Mouse (Mus musculus) gastrocnemius, postnatal 4 days (tissue): ENCODE results near the gene Otos. TPM values are rescaled to one million over a fixed set of nuclear protein-coding genes. Genes with fewer than 3 reads are reported as not detected.

Experiments used
- DNase-seq, 2 experiments: peaks; one replicate each; pipeline ENCODE4 v3.0.0; 2021 to 2022; ENCODE audit warnings: low spot score in 2 of 2, mixed read lengths in 2 of 2
- long read RNA-seq, 2 experiments: library from polyadenylated mRNA; stranded (forward); transcript quantifications; one replicate each; pipeline ENCODE4 v2.0.0; 2021
- total RNA-seq, 2 experiments: library from RNA; stranded (reverse); gene quantifications; 2 replicates each; pipeline ENCODE4 v1.2.3; 2021

Gene Otos
- total RNA-seq, result under 1 TPM in 1 of 2 experiments, not detected in 1; 0.57 TPM
- long read RNA-seq, experiment 1, result 0 reads
- long read RNA-seq, experiment 2, result 0 reads

DNA sequence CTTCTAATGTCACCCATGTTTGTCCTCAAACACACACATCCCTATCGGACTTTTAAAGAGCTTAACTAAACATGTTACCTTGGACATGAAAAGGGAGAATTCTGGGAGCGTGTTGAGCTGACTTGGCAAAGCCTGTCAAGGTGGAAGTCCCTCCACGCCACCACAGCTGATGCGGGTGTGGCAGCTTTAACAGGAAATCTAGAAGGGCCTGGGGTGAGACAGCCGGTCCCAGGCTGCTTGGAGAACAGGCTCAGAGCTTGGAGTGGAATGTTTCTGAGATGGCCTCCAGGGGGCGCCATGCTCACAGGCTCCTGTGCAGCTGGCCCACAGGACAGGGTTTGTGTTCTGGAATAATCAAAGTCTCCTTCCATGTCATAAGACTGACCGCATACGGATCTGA is at the start of gene Otos:
Gene Otos, minus strand, starts transcription at position 169 of the 400 bp plus-strand sequence.
- DNase-seq, result peak; percentile 65 to 73

DNA sequence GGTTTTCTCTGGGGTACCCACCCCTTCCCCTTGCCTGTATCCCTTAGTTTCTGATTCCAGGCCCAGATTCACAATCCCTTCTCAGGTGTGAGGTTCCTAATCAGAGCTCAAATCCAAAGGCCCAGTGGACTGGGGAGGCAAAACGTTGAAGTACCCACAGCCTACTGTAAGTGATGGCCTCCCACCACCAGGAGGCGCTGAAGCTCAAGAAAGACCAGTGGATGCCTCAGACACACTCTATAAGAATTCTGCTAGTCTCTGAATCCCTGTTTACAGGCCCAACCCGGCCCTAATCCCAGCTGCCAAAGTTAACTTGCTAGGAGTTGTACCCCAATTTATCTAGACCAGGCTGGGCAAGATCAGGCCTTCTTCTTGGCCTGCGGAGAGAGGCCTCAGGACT is 48.2 kb upstream of the Otos start:
- peak; percentile 75 to 82 for DNase-seq

DNA sequence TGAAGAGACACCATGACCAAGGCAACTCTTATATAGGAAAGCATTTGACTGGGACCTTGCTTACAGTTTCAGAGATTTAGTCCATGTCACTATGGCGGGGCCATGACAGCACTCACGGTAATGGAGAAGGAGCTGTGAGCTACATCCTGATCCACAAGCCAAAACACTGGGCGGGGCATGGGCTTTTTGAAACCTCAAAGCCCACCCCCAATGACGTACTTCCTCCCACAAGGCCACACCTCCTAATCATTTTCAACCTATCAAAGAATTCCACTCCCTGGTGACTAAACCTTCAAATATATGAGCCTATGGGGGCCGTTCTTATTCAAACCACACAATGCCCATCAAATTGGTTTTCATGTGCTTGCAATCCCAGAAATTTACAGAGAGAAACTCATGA is 47.1 kb upstream of the Otos start:
- DNase-seq, result no peak

DNA sequence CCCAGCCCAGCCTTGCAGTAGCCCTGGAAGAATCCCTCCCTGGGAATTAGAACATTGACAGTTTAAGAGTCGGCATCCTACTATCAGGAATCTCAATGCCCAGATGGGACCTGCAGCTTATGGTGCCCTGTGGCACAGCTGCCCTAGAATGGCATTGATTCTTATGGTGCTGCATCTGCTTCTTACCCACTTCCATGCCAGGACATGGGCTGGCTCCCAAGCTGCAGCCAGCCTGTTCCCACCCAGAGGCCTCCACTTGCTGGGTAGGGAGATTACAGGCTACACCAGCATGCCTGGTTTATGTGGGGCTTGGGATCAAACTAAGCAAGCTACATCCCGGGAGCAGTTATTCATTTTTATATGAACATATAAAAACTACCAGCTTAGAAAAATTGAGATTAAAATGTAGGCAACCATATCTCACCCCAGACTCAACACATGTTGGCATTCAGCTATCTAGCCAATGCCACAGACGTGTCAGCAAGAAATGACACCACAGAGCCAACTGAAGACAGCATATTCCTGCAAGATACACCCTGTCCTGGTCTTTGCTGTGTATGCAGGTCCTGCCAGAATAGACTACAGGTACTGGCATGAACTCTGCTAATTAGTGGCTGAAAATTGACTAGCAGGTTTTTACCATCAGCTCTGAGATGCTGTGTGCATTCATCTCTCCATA is 42.7 kb upstream of the Otos start:
- DNase-seq, result no peak

DNA sequence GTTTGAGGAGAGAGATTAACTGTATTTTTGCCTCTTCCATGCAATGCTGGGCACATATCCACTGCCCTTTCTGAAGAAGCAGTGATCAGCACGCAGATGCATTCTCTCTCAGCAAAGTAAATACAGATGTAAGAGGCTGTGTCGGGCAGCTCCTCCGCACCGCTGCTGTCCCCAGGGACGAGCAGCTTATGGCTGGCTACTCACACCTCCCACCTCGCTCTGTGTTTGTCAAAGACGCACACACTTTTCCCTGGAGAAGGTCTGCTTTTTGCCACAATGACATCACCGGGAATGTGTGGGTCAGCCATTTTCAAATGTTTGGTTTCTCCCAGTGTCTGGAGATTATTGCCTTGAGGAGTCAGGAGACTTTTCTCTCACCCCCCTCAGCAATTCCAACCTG is 38.4 kb upstream of the Otos start:
- no peak for DNase-seq

DNA sequence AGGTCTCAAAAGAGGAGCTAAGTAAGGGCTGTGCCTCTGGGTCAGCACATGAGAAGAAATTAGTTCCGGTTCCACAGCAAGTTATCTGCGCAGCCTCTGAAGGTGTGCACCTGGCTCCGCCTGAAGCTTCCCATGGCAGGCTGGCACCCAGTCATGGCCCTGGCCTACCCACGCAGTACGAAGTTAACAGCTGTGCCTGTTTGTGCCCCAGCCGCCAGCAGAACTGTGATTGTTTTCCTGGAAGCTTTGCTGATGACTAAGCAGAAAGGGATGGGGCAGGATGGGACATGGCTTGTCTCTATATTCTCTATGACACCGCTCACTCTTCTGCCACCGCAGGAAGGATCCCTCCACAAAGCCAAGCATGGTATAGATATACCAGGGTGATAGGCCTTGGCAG is 34.5 kb upstream of the Otos start:
- peak in 1 of 2 experiments; percentile 37 for DNase-seq

DNA sequence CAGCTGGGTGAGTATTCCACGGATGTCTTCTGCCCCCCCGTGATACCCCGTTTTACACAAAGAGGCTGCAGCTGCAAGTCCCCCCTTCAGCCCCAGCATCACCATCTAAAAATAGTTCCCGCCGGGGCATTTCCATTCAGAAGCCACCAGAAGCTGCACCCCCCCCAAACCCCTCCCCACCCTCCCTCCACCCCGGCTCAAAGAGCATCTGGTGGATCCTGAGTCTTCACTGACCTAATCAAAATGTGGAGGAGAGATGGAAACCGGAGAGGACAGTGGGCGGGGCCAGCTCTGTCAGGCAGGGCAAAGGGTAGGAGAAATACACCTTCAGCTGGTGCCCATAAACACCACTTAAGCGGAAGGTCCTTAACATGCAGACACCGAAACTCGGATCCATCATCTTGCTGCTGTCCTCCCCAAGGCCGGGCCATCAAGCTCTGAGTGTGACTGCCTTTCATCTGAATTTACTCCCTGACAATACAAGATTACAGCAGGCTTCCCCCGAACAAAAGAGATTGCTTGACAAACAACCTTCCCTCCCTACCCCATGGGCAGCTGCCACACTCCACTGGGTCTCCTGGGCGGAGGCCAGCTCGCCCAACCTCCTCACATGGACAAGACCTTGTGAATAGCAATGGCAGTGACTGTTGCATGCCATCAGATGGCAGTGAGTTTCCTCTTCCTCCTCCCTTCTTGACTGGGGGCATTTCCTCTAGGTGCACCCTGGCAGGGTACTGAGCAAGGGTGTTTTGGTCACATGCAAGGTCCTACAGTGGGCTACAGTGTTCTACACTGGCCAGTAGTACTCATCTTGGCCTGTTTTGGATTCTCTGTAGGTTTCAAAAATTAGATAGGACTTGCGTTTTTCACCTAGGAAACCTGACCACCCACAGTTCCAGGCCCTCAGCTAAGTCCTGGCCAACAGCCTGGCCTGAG is 32.3 kb upstream of the Otos start:
- peak in 1 of 2 experiments; percentile 30 for DNase-seq

DNA sequence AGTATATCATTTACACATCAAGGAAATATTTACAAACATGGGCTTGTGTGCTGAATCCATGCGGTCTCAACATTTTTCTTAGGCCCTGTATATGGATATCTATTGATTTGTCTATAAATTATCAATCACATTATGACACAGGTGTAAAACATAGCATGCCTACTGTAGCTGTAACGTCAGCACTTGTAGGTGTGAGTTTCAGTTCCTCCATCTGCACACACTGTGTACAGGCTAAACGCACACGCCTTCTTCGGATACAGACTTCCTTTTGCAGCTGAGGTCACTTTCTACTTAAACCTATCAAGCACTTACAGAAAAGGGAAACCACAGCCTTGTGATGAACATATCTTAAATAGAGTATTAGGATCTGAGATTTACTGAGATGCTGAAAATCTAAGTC is 30.1 kb upstream of the Otos start:
- DNase-seq, result no peak

DNA sequence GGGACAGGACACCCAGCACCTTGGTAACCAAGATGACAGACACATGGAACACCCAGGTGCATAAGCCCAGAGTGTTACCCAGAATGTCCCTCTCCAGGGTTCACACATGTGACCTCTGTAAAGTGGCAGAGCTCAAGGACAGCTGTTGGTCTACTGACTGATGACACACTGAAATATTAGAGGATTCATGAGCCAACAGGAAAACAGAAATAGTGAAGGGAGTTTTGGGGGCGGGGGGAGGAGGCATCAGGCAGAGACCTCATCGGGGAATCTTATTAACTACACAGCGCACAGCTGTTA is 28.0 kb upstream of the Otos start:
- no peak for DNase-seq

DNA sequence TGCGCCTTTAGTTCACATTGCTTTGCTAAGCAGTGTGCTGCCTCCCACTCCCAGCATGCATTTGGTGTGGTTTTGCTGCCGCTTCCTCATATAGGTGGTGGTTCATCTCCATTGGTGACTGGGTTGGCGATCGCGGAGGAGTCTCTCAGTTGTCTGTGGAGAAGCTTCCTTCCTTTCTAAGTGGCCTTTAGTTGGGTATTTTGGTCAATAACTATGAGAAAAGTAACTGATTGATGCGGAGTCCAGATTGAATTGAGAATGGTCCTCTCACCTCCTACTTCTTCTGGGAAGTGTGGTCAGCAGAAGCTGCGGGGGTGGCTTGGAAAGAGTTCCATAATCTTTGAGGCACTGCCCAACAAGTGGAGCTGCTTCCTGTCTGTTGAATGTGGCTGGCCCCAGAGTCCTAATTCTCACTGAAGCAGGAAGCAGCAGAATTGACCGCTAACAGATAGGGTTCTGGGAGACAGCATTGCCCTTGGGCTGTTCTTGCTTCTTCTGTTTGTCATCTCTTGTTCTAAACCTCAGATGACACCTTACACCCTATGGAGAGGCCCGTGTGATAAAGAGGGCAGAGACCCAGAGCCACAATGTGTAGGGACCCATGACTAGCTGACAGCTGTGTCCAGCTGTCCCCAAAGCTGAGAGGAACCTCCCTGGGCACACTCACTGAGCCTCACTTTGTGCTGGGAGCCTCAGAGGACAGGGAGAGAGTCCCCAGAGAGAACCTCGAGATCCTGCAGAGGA is 27.5 kb upstream of the Otos start:
- DNase-seq, result peak in 1 of 2 experiments; percentile 10

DNA sequence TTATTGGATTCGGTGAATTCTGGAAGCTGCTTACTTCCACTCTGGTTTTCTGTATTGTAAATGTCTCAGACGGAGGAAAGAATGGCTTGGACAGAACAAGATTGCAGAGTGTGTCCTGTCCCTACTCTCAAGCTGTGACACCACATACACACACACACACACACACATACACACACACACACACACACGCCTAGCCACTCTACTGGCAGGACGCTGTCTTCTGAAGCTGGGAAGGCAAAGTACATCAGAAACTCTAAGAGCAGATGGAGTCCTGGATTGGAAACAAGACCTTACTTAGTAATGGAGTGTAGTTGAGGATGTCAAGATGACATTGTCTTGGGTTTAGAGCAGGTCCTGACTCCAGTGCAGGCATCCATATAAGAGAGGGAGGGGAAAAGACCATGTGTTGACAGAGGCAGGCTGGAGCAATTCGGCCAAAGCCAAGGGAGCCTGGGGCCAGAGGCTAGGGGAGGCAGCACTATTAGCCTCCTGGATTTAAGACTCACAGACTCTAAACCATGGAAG is 24.7 kb upstream of the Otos start:
- DNase-seq, result no peak

DNA sequence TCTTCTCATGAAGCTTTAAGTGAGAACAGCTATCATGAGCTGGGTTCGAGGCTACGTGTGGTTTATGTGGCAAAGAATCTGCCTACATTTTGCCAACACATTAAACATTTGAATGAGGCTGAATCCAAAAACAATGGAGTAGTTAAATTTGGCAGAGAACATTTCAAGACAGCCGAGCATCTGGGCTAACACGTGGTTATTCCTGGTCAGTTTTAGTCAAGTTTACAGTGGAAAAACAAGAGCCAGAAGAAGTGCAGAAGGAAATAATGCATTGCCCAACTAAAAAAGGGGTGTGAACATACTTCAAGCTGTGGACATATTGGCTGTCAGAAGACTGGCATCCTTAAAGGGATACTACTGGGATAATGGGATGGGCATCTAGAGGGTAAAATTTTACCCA is 22.7 kb upstream of the Otos start:
- DNase-seq, result no peak

DNA sequence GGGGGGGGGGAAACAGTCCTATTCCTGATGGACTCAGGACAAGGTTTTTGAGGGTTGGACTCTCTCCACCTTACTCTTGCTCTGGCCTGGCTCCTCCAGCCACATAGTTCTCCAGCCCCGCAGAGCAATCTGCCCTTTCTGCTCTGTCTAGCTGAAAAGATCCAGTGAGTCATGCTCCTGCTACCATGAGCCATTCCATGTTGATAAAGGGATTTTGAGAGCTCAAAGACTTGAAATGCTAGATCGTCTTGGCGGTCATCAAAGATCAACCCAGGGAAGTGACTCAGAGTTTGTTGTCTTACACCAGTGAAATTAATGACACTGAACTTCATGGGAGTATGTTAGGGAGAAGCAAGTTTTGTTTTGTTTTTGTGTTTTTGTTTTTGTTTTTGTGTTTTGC is 20.8 kb upstream of the Otos start:
- no peak for DNase-seq

DNA sequence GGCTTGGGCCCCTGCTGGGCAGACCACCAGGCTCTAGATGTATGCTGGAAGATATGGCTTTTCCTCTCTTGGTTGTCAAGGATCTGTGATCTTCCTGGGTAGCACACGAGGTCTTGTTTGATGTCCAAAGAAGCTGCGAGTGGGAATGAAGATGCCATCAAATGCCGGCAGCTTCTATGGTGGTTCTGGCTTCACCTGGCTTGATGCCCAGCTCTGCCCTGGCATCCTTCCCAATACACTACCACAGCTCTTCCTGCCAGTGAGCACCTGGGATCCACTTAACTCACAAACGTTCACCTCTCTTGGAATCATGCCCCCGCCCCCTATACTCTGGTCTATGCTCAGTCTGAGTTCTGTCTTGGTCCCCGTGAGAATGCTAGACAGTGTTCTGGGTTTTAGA is 18.5 kb upstream of the Otos start:
- DNase-seq, result no peak

DNA sequence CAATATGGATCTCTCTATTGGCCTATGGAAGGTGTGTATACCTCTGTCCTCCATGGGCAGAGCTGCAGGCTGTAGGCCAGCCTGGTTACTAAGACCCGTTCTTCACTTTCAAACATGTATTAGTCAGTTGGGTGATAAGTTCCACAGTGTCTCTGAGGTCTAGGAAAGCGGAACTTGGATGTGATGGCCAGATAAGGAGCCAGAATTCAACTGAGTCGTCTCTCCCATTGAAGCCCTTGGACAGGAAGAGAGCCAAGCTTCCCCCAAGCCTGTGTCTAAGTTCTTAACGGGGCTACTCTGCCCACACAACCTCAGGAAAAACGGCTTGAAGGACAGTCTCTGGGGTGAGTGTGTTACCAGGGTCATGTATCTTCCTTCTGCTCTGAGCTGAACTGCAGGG is 10.8 kb upstream of the Otos start:
- DNase-seq, result no peak

DNA sequence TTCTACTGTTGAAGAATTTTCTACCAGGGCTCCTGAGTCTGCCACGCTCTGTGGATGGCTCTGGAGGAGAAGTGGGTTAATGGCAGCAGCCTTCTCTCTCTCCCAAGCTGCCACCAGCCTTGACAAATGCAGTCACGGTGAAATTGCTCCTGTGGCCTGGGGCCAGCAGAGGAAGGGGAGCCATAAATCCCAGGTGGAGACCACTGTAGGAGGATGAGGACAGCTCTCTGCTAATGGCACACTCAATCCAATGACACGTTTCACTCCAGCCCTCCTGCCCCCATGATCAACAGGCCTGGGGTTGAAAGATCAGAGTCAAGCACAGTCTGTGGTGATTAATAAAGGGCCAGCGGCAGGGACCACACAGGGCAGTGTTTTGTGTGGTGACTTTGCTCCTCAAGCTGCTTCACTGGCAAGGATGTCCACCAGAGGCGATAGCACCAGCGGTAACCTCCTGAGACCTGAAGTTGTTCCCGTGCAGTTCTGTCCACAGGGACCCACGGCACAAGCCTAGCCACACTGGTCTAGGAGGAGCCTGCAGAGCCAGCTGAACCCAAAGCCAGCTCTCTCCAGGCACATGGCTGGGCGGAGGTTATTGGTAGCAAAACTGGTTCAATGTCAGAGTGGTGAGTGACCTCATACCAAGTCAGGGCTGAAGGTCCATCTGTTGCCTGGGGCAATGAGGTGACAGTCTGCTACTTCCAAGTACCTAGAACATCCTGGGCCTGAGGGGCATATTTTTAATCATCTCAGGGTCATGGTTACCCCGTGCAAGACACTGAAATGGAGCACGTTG is 8.6 kb upstream of the Otos start:
- no peak for DNase-seq

DNA sequence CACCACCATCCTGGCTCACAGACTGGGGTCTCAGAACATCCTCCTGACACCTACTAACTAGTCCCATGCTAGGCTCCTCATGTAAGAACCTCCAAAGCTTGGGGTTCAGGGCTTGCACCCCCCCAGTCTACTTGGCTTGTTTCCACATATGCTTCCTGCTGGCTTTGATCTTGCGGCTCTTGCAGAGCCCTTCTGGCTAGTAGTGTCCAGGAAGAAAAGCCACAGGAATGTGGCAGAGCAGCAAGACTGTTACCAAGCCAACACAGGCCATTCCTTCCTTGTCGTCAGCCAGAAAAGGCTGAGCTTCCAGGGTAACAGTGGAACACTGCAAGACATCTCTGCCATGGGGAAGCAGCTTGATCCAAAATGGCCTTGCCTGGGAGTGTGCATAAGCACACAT is 6.0 kb upstream of the Otos start:
- DNase-seq, result no peak

DNA sequence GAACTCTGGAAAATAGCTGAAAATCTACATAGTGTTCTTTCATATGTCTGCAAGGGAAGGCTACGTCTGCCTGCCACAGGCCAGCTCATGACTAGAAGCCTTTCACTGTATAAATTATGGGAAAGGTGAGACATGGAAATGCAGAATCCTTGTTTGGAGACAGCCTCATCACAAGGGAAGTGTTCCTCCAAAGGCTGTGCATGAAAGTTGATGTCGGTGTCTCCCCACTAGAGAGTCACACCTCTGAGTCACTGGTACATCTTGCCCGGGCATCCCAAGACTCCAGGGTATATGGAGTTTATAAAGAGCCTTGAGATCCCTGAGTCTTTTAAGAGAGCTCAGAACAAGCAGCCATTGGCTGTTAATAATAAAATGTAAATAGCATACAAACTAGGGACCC is 4.5 kb upstream of the Otos start:
- DNase-seq, result no peak

DNA sequence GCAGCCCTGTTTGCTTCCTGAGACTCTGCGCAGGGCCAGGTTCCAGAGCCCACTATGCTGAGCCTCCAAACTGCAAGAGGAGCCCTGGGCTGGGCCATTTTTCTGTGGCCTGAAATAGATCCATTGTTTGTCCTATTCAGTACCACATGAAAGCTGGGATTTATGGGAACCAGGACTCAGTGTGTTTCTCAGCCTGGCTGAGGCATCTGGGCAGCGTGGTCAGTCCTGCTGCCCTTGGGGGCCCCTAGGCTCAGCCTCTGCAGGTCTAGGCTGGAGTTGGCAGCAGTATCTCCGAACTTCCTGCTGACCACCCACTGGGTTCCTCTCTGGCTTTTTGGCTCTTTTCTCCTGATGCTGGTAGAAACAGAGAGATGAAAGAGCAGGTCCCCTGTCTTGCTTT is 2.8 kb upstream of the Otos start:
- DNase-seq, result no peak

DNA sequence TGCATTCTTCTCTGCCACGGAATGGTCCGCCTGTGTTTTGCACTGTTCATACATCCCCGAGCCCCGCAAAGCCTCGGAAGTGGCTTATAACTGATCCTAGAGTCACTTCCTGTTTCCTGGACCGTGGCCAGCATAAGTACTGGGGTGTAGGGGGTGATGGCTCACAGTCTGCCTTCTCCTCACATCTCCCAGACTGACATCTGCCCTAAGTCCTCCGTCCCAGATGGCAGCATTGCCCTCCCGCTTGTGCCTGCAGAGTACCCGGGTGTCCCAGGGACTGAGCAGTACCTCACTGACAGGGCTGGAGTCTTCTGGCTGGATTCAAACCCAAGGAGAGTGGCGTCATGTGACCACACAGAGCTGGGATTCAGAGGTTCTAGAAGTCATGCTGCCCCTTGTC is 444 bp downstream of the Otos start:
- DNase-seq, result no peak

DNA sequence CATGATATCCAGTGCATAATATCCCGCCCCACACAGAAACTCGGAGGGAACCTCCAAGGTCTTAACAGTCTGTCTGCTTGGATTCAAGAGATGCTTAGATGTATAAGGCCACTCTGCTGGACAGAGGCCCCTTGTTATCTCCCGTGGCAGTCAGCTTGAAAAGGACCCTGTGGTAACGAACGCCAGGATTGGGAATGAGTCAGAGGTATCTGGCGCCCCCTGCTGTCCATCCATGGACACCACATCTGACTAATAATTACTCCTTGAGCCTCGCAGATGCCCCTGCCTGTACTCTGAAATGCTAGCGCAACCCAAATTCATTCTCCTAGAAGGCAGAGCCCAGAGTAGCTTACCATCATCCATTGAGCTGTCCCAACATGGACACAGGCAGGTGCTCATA is 889 bp downstream of the Otos start:
- peak; percentile 62 to 66 for DNase-seq
